Mouse (Mus musculus) kidney, embryonic 14.5 days (tissue): Measurements from ENCODE around the gene Cfap74. TPM values are rescaled to one million over a fixed set of nuclear protein-coding genes. Genes with fewer than 3 reads are reported as not detected.

Source experiments
- ATAC-seq: fragments of 200-750 bp; cut with Nextera tagmentation; 2 replicates; pipeline ENCODE4 v1.8.0; 2017; ENCODE audit warnings: moderate number of reproducible peaks, mild to moderate bottlenecking, moderate TSS enrichment, moderate library complexity; ENCODE audit not compliant: low FRiP score, low TSS enrichment
- H3K27ac ChIP-seq: fragments of 300-500 bp; sonication (generic); 2 replicates; pipeline ENCODE4 v1.5.1; 2014; ENCODE audit warnings: low read depth, mild to moderate bottlenecking, low read length, moderate library complexity, mixed read lengths
- H3K27me3 ChIP-seq: fragments of 300-500 bp; sonication (generic); 2 replicates; pipeline ENCODE4 v1.6.1; 2014; ENCODE audit warnings: mild to moderate bottlenecking, low read length; ENCODE audit not compliant: control insufficient read depth, insufficient read depth
- H3K36me3 ChIP-seq: fragments of 300-500 bp; sonication (generic); 2 replicates; pipeline ENCODE4 v1.6.1; 2014; ENCODE audit warnings: low read length, mixed read lengths; ENCODE audit not compliant: control insufficient read depth, insufficient read depth
- H3K4me1 ChIP-seq: fragments of 300-500 bp; sonication (generic); 2 replicates; pipeline ENCODE4 v1.6.1; 2014; ENCODE audit warnings: low read length, mixed read lengths; ENCODE audit not compliant: control insufficient read depth, insufficient read depth
- H3K4me2 ChIP-seq: fragments of 300-500 bp; sonication (generic); replicated peaks from 2 replicates; pipeline ENCODE4 v1.6.1; 2014; ENCODE audit warnings: low read depth, mild to moderate bottlenecking, low read length
- H3K4me3 ChIP-seq: fragments of 300-500 bp; sonication (generic); 2 replicates; pipeline ENCODE4 v1.5.1; 2014; ENCODE audit warnings: mild to moderate bottlenecking, low read length
- H3K9ac ChIP-seq: fragments of 300-500 bp; sonication (generic); 2 replicates; pipeline ENCODE4 v1.6.1; 2014; ENCODE audit warnings: low read depth, mild to moderate bottlenecking, low read length, moderate library complexity
- H3K9me3 ChIP-seq: fragments of 300-500 bp; sonication (generic); 2 replicates; pipeline ENCODE4 v1.6.1; 2016; ENCODE audit warnings: low read length; ENCODE audit not compliant: control insufficient read depth
- WGBS: fragments of 180-500 bp; shearing (Covaris S2); extraction: QIAGEN DNeasy Blood & Tissue Kit; methylation state at CpG from one replicate; pipeline ENCODE4 v1.1.7; 2014; 5-methylcytosine and 5-hydroxymethylcytosine counted together
- polyA plus RNA-seq: library from polyadenylated mRNA; unstranded; fragments of >200 nt; fragmentation: Nextera tagmentation; extraction: Ambion mirVana; gene quantifications from 2 replicates; pipeline ENCODE4 v1.2.1, GENCODE M21; 2014

Cfap74 gene
- polyA plus RNA-seq, 1 experiment from 2014 or later, result 2.3 TPM

DNA sequence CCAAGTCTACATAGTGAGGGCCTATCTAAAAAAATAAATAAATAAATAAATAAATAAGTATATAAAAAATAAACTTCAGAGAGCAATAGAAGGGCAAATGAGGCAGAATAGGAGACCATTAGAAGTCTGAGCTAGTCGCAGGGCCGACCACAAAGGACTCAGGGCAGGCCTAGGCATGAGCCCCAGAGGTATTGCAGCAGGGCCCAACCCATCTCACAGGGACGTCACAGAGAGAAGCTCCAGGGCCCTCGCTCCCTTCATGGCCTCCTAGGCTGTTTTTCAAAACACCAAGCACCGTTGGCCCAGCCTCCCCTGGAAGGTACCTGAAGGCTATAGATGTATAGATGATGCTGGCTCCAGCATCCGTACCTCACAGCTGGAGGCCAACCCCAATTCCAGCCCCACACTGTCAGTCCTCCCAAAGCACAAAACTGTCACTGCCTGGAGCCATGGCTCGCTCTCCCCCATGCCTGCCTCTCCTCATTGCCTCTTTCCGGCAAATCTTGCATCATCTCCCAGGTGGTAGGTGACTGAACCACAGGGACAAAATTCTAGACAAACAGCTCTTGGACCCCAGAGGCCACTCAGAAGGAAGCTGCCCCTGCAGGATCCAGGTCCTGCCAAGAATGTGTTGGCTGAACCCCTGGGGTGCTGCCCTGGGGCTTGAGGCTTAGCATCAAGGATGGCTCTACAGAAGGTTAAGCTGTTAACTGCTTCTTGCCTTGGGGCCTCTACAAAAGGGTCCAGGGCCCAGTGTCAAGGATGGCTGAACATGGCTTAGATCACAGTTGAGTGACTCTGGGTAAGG, 73.9 kb downstream of the Cfap74 start:
- H3K36me3 ChIP-seq, result no peaks in the 10 kb centered on the region
- no peaks in the 10 kb centered on the region for H3K9me3 ChIP-seq
- H3K27ac ChIP-seq, result no peak overlapping the region
- H3K4me3 ChIP-seq, result no peak overlapping the region
- H3K4me1 ChIP-seq, result peaks cover 14% of the 10 kb centered on the region
- H3K9ac ChIP-seq, result no peak overlapping the region
- 76% methylated on average over 8 of the region's 8 CpGs for WGBS
- H3K27me3 ChIP-seq, result 0 out of 2 replicates have a peak, but pooled peaks cover 2% of the 10 kb centered on the region
- 0 out of 2 replicates have a peak, but pooled peaks have one; percentile 20 for ATAC-seq
- H3K4me2 ChIP-seq, result no peak overlapping the region

GRCm38 (mm10) chr4:155485521-155485920, 76.5 kb downstream of the Cfap74 start:
- ATAC-seq, result no peak
- Histone ChIP-seq H3K27me3 (0 out of 2 replicates have a peak, but pooled peaks cover 2% of the 10 kb centered on the region), H3K4me1 (peaks cover 27% of the 10 kb centered on the region), H3K9ac (no peak overlapping the region), H3K36me3 (no peaks in the 10 kb centered on the region), H3K27ac (no peak overlapping the region), H3K9me3 (no peaks in the 10 kb centered on the region), H3K4me2 (no peak overlapping the region), H3K4me3 (no peak overlapping the region)
- 71% methylated on average over 3 of the region's 3 CpGs for WGBS

DNA sequence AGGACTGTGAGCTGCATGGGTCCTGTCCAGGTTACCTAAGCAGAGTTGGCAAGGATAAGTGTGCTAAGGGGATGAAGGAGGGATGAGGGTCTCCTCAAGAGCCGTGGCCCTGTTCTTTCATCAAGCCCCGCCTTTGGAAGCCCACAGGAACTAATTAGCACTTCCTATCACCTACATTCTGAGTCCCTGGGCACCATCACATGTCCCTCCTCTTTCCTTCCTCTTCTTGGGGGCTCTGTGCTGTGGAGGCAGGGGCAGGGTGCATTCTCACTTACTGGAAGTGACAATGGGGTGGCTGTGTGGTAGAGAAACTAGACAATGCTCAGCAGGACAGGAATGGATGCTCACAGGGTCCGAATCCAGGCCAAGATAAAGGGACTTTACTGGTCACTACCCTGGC, 78.8 kb downstream of the Cfap74 start:
- 44% methylated on average over 3 of the region's 3 CpGs for WGBS
- H3K4me3 ChIP-seq, result no peak overlapping the region
- H3K36me3 ChIP-seq, result no peaks in the 10 kb centered on the region
- no peaks in the 10 kb centered on the region for H3K27me3 ChIP-seq
- peak overlapping the region; percentile 72 for H3K27ac ChIP-seq
- 0 out of 2 replicates have a peak overlapping the region, but pooled peaks have one; percentile 10 for H3K4me2 ChIP-seq
- peaks cover 27% of the 10 kb centered on the region for H3K4me1 ChIP-seq
- no peaks in the 10 kb centered on the region for H3K9me3 ChIP-seq
- ATAC-seq, result no peak
- no peak overlapping the region; the same call in 1 of the 2 replicates for H3K9ac ChIP-seq

GRCm38 (mm10) chr4:155488232-155489025, 79.4 kb downstream of the Cfap74 start:
- Histone ChIP-seq H3K4me3 (no peak overlapping the region), H3K9ac (peak overlapping the region; percentile 9; the same call in 1 of the 2 replicates), H3K9me3 (no peaks in the 10 kb centered on the region), H3K36me3 (no peaks in the 10 kb centered on the region), H3K27me3 (no peaks in the 10 kb centered on the region), H3K4me1 (peaks cover 24% of the 10 kb centered on the region), H3K27ac (peak overlapping the region; percentile 72), H3K4me2 (peak overlapping the region; percentile 10; the same call in 1 of the 2 replicates)
- 61% methylated on average over 8 of the region's 8 CpGs for WGBS
- ATAC-seq, result peak; percentile 29

DNA sequence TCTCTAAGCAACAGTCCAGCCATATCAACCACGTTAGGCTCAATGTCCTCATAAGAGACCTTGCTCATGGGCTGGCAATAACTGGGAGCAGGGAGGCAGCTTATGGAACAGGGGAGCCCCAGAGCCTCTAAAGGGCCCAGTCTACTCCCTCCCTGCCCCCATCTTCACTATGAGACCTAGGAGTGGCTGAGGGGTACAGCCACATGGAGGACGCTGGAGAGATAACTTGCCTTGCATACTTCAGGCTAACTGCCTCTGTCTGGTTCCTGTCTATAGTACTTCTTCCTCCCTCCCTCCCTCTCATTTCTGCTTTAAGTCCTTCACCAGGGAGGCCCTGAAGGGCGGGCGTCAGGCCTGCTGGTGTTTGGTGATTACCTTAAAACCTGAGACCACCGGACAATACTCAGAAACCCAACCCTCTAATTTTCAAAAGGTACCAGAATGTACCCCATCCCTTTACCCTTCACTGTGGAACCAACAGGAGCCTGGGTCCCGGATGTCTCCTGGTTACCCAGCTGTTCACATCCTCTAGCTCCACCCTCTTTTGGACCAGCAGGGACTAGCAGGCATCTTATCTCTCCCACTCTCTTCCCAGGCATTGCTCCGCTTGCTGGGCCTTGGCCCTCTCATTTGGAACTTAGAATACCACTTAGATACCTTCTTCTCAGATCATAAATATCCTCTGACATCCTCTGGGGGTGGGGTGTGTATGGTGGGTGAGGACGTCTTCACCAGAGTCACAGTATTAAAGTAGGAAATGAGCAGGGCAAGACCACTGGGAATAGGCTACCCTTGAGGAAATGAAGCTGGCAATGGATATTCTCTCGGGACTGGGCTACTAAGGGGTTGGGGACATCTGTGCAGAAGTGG, 80.3 kb downstream of the Cfap74 start:
- Histone ChIP-seq H3K27me3 (no peaks in the 10 kb centered on the region), H3K4me3 (no peak overlapping the region), H3K4me1 (peaks cover 32% of the 10 kb centered on the region), H3K9me3 (no peaks in the 10 kb centered on the region), H3K27ac (peak overlapping the region; percentile 72; the same call in 1 of the 2 replicates), H3K4me2 (no peak overlapping the region), H3K36me3 (no peaks in the 10 kb centered on the region), H3K9ac (no peak overlapping the region)
- 75% methylated on average over 9 of the region's 9 CpGs for WGBS
- ATAC-seq, result no peak

- Histone ChIP-seq H3K27me3 (no peaks in the 10 kb centered on the region), H3K4me1 (peaks cover 37% of the 10 kb centered on the region), H3K4me2 (peak overlapping the region; percentile 59), H3K27ac (peak overlapping the region; percentile 95; the same call in 1 of the 2 replicates), H3K4me3 (peak overlapping the region; percentile 100), H3K9me3 (no peaks in the 10 kb centered on the region), H3K9ac (peak overlapping the region; percentile 100), H3K36me3 (no peaks in the 10 kb centered on the region)
- no peak for ATAC-seq
- 30% methylated on average over 5 of the region's 5 CpGs for WGBS
Measured at GRCm38 (mm10) chr4:155490456-155490855, 81.5 kb downstream of the Cfap74 start.

DNA sequence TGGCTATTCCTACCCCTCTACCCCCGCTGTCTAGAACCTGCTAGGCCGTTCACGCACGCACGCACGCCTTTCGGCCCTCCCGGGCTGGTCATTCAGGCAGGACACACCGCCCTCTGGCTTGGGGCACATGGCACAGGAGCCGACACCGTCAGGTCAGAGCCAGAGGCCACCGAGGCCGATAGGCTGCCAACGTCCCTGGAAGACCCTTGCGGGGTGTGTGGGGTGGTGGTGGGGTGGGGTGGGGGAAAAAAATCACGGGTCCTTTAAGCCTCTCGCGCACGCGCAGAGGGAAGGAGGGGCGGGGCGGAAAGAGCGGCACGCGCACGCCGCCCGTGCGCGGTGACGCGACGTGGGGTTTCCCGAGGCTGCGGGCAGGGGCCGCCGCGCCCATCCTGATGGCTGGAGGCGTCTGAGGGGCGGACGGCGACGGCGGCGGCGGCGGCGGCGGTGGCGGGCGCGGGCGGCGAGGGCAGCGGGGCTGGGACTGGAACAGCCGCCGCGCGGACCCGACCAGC, 82.1 kb downstream of the Cfap74 start, which contains the start of gene Gnb1:
Gene Gnb1, plus strand, starts transcription at position 372 of the 515 bp plus-strand sequence.
- Histone ChIP-seq H3K4me3 (peak within 1 kb of the TSS; percentile 100), H3K9me3 (no peaks in the 10 kb centered on the region), H3K4me1 (peaks cover 37% of the 10 kb centered on the region), H3K27ac (peak within 1 kb of the TSS; percentile 95), H3K9ac (peak within 1 kb of the TSS; percentile 100), H3K36me3 (no peaks in the 10 kb centered on the region), H3K27me3 (no peaks in the 10 kb centered on the region), H3K4me2 (peak within 1 kb of the TSS; percentile 59)
- peak; percentile 82 for ATAC-seq
- 1% methylated on average over 27 of the region's 60 CpGs for WGBS

DNA sequence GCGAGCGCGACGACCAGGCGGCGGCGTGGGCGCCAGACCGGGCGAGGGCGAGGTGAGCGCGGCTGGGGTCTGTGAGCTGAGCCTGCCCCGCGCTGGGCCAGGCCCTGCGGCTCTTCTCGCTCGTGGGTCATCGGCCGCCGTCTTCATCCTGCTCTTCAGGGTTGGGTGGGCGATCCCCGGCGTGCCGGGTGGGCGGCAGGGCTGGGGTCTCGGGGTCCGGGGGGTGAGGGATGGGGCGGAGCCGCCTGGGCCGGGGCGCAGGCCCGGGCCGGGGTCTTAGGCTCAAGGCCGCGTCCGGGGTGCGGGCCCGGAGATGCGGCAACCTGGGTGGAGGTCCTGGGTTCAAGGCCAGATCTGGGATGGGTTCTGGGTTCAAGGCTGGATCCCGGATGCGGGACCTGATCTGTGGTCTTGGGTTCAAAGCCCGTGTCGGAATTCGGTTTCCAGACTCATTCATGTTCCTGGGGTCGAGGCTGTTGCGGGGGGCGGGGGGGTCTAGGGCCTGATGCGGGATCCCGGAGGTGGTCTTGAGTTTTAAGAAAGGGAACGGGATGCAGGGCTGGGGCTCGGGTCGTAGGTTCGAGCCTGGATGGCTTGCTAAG, 82.6 kb downstream of the Cfap74 start:
- Histone ChIP-seq H3K36me3 (no peaks in the 10 kb centered on the region), H3K4me2 (peak overlapping the region; percentile 59), H3K9me3 (no peaks in the 10 kb centered on the region), H3K27ac (peak overlapping the region; percentile 95), H3K4me3 (peak overlapping the region; percentile 100), H3K27me3 (no peaks in the 10 kb centered on the region), H3K9ac (peak overlapping the region; percentile 100), H3K4me1 (peaks cover 35% of the 10 kb centered on the region)
- under 1% methylated on average over 41 of the region's 54 CpGs for WGBS
- peak; percentile 61 for ATAC-seq
